Mouse (Mus musculus) midbrain, embryonic 15.5 days (tissue): ENCODE measurements around the gene Stk38. TPM values are rescaled to one million over a fixed set of nuclear protein-coding genes. Genes with fewer than 3 reads are reported as not detected.
"Not testable (repeated sequence)": the region's sequence is repeated elsewhere in the genome, so short reads cannot be mapped to it uniquely, and the experiment has no call there.

Source experiments
- ATAC-seq: fragments of 200-750 bp; cut with Nextera tagmentation; replicated peaks from 2 replicates; pipeline ENCODE4 v1.8.0; 2017; ENCODE audit warnings: moderate TSS enrichment
- H3K27ac ChIP-seq: fragments of 300-500 bp; sonication (generic); 2 replicates; pipeline ENCODE4 v1.5.1; 2015; ENCODE audit warnings: mild to moderate bottlenecking, inconsistent platforms
- H3K27me3 ChIP-seq: fragments of 300-500 bp; sonication (generic); replicated peaks from 2 replicates; pipeline ENCODE4 v1.6.1; 2015; ENCODE audit warnings: inconsistent platforms
- H3K36me3 ChIP-seq: fragments of 300-500 bp; sonication (generic); replicated peaks from 2 replicates; pipeline ENCODE4 v1.6.1; 2015; ENCODE audit warnings: inconsistent platforms
- H3K4me1 ChIP-seq: fragments of 300-500 bp; sonication (generic); 2 replicates; pipeline ENCODE4 v1.6.1; 2015; ENCODE audit warnings: inconsistent platforms
- H3K4me2 ChIP-seq: fragments of 300-500 bp; sonication (generic); 2 replicates; pipeline ENCODE4 v1.6.1; 2015; ENCODE audit warnings: inconsistent platforms, mild to moderate bottlenecking, moderate library complexity
- H3K4me3 ChIP-seq: fragments of 300-500 bp; sonication (generic); 2 replicates; pipeline ENCODE4 v1.5.1; 2015; ENCODE audit warnings: mild to moderate bottlenecking, inconsistent platforms
- H3K9ac ChIP-seq: fragments of 300-500 bp; sonication (generic); 2 replicates; pipeline ENCODE4 v1.6.1; 2015; ENCODE audit warnings: mild to moderate bottlenecking, inconsistent platforms
- H3K9me3 ChIP-seq: fragments of 300-500 bp; sonication (generic); 2 replicates; pipeline ENCODE4 v1.6.1; 2016; ENCODE audit warnings: inconsistent platforms
- WGBS: fragments of 180-500 bp; shearing (Covaris S2); methylation state at CpG from one replicate; pipeline ENCODE4 v1.1.7; 2015; ENCODE audit warnings: mixed read lengths; 5-methylcytosine and 5-hydroxymethylcytosine counted together
- polyA plus RNA-seq: library from polyadenylated mRNA; unstranded; fragments of >200 nt; fragmentation: Nextera tagmentation; extraction: Ambion mirVana; gene quantifications from 2 replicates; pipeline ENCODE4 v1.2.1, GENCODE M21; 2015

Stk38 gene
- polyA plus RNA-seq, 1 experiment from 2014 or later: 105 TPM

DNA sequence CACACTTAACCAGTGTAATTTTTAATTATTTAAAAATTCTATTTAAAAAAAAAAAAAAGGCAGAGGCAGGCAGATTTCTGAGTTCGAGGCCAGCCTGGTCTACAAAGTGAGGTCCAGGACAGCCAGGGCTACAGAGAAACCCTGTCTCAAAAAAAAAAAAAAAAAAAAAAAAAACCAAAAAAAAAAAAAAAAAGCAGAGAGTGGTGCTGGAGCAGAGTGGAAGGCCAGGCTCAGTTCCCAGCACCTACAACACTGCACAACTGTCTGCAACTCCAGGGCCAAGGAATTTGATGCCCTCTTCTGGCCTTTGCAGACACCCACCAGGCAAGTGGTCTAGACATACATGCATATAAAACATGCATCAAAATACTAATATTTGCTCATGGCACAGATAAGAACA, 14.8 kb downstream of the Stk38 start:
- H3K36me3 ChIP-seq: peaks cover 35% of the 10 kb centered on the region
- not testable (repeated sequence) for ATAC-seq, H3K9ac ChIP-seq, H3K9me3 ChIP-seq, H3K4me2 ChIP-seq, H3K27ac ChIP-seq, H3K4me3 ChIP-seq, H3K27me3 ChIP-seq, H3K4me1 ChIP-seq
- 100% methylated on average over 1 of the region's 1 CpGs for WGBS

GRCm38 (mm10) chr17:28992105-28992504, 15.7 kb downstream of the Stk38 start:
- H3K27ac ChIP-seq: no peak overlapping the region
- ATAC-seq: no peak
- no peak overlapping the region for H3K9ac ChIP-seq
- H3K4me2 ChIP-seq: no peak overlapping the region
- H3K9me3 ChIP-seq: no peaks in the 10 kb centered on the region
- WGBS: 72% methylated on average over 7 of the region's 7 CpGs
- no peaks in the 10 kb centered on the region for H3K4me1 ChIP-seq
- no peak overlapping the region for H3K4me3 ChIP-seq
- H3K27me3 ChIP-seq: no peaks in the 10 kb centered on the region
- peaks cover 37% of the 10 kb centered on the region for H3K36me3 ChIP-seq

GRCm38 (mm10) chr17:28991286-28991685, 16.5 kb downstream of the Stk38 start:
- no peak overlapping the region for H3K4me2 ChIP-seq
- H3K9ac ChIP-seq: no peak overlapping the region
- no peaks in the 10 kb centered on the region for H3K4me1 ChIP-seq
- H3K4me3 ChIP-seq: no peak overlapping the region
- peaks cover 39% of the 10 kb centered on the region for H3K36me3 ChIP-seq
- H3K27me3 ChIP-seq: no peaks in the 10 kb centered on the region
- ATAC-seq: no peak
- no peaks in the 10 kb centered on the region for H3K9me3 ChIP-seq
- WGBS: 83% methylated on average over 9 of the region's 9 CpGs
- no peak overlapping the region for H3K27ac ChIP-seq

GRCm38 (mm10) chr17:28990060-28990459, 17.7 kb downstream of the Stk38 start:
- no peaks in the 10 kb centered on the region for H3K27me3 ChIP-seq
- no peaks in the 10 kb centered on the region for H3K4me1 ChIP-seq
- no peak for ATAC-seq
- H3K4me2 ChIP-seq: no peak overlapping the region
- H3K4me3 ChIP-seq: no peak overlapping the region
- H3K36me3 ChIP-seq: peaks cover 42% of the 10 kb centered on the region
- 79% methylated on average over 4 of the region's 4 CpGs for WGBS
- H3K27ac ChIP-seq: no peak overlapping the region
- H3K9me3 ChIP-seq: no peaks in the 10 kb centered on the region
- no peak overlapping the region for H3K9ac ChIP-seq

DNA sequence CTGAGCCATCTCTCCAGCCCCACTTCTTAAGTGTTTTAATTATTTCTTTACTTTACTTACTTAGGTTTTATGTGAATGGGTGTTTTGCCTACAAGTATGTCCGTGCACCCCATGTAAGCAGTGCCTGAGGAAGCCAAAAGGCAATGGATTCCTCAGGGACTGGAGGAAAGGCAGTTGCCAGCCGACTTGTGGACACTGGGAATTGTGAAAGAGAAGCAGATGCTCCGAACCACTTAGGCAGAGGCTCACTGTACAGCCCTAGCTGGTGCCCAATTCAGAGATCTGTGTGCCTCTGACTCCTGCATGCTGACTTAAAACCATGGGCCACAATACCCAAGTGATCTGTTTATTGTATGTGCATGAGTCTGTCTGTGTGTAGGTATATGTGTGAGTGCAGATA, 18.8 kb downstream of the Stk38 start:
- Histone ChIP-seq H3K9me3 (no peaks in the 10 kb centered on the region), H3K27me3 (no peaks in the 10 kb centered on the region), H3K27ac (no peak overlapping the region), H3K36me3 (peaks cover 49% of the 10 kb centered on the region), H3K4me1 (no peaks in the 10 kb centered on the region), H3K9ac (no peak overlapping the region), H3K4me2 (no peak overlapping the region), H3K4me3 (no peak overlapping the region)
- no peak for ATAC-seq
- 82% methylated on average over 3 of the region's 3 CpGs for WGBS

DNA sequence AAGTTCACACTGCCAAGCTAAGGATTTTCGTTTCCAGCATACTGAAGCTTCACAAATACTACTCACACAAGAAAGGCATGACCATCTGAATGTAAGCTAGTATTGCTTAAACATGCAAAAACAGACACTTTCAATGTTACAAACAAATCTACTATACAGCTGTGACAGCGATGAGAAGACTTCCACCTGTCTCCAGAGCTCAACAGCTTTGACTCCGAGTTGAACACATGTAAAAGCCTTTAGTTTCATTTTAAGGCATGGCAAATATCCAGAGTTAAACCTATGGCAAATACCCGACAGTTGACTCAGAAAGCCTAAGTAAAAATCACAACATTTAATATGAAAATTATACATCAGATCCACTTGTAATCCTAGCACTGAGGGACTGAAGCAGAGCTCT, 19.5 kb downstream of the Stk38 start:
- no peak for ATAC-seq
- H3K4me1 ChIP-seq: no peaks in the 10 kb centered on the region
- H3K9me3 ChIP-seq: no peaks in the 10 kb centered on the region
- H3K4me2 ChIP-seq: no peak overlapping the region
- no peak overlapping the region for H3K9ac ChIP-seq
- peaks cover 56% of the 10 kb centered on the region for H3K36me3 ChIP-seq
- whole genome bisulfite sequencing: 92% methylated on average over 4 of the region's 4 CpGs
- no peak overlapping the region for H3K4me3 ChIP-seq
- no peak overlapping the region for H3K27ac ChIP-seq
- H3K27me3 ChIP-seq: no peaks in the 10 kb centered on the region

DNA sequence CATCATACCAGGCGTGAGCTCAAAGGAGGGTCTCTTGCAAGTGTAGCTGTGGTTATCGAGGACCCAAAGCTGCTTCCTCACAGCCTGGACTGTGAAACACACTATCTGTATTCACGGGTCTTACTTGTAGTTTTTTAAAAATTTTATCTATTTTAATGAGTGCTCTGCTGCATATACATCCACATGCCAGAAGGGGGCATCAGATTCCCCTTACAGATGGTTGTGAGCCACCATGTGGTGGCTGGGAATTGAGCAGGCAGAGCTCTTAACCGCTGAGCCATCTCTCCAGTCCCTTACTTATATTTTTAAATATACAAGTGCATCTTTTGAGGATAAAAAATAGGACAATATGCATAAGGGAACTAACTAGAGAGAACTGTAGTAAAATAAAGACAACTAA, 20.1 kb downstream of the Stk38 start:
- H3K4me2 ChIP-seq: no peak overlapping the region
- no peak for ATAC-seq
- H3K27me3 ChIP-seq: no peaks in the 10 kb centered on the region
- no peak overlapping the region for H3K9ac ChIP-seq
- H3K9me3 ChIP-seq: no peaks in the 10 kb centered on the region
- 67% methylated on average over 4 of the region's 4 CpGs for WGBS
- H3K4me1 ChIP-seq: no peaks in the 10 kb centered on the region
- no peak overlapping the region for H3K4me3 ChIP-seq
- peaks cover 59% of the 10 kb centered on the region for H3K36me3 ChIP-seq
- H3K27ac ChIP-seq: no peak overlapping the region

DNA sequence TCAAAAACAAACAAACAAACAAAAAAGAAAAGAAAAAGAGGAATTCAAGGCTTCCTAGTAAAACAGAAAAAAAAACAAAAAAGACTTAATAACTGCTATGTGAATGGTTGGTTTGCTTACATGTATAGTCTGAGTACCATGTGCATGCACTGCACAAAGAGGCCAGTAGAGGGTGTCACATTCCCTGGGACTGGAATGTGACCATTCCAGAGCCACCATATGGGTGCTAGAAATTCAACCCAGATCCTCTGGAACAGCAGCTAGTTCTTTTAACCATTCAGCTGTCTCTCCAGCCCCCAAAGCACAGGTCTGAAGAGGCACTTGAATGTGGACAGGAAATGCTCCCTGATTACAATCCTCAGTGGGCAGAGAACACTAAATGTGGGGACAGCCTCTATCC, 21.0 kb downstream of the Stk38 start:
- no peak for ATAC-seq
- H3K9ac ChIP-seq: no peak overlapping the region
- H3K4me3 ChIP-seq: no peak overlapping the region
- H3K27me3 ChIP-seq: no peaks in the 10 kb centered on the region
- no peaks in the 10 kb centered on the region for H3K4me1 ChIP-seq
- H3K27ac ChIP-seq: no peak overlapping the region
- no peaks in the 10 kb centered on the region for H3K9me3 ChIP-seq
- H3K36me3 ChIP-seq: peaks cover 68% of the 10 kb centered on the region
- no peak overlapping the region for H3K4me2 ChIP-seq

DNA sequence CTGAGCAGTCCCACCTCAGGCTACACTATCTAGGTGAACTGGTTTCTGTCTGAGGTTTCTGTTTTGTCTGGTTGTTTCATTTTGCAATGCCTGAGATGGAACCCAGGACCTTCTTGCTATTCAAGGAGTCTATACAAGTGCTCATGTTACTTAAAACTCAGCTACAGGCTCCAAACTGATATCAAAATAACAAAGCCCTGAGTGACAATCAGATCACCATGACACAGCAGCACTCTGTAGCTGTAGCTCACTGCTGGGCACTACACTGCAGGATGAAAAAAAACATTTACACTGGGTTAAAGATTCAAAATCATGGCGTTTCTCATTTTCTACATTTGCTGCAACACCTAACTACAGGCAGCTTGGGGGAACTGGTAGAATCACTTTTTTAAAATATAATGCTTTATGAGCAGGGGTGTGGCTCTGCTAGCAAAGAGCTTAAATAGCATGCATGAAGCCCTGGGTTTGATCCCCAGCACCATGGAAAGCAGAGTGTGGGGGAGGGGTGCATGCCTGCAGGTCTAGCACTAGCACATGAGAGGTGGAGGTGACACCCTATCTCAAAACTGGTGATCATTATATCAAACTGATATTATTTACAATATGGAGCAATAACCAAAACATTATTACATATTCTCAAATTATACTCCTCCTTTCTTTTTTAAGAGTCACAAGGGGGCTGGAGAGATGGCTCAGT, 22.9 kb downstream of the Stk38 start:
- Histone ChIP-seq H3K27ac (no peak overlapping the region), H3K36me3 (peaks cover 65% of the 10 kb centered on the region), H3K9ac (no peak overlapping the region), H3K4me1 (no peaks in the 10 kb centered on the region), H3K4me2 (no peak overlapping the region), H3K4me3 (no peak overlapping the region), H3K27me3 (no peaks in the 10 kb centered on the region), H3K9me3 (no peaks in the 10 kb centered on the region)
- WGBS: 91% methylated on average over 1 of the region's 1 CpGs
- ATAC-seq: no peak

DNA sequence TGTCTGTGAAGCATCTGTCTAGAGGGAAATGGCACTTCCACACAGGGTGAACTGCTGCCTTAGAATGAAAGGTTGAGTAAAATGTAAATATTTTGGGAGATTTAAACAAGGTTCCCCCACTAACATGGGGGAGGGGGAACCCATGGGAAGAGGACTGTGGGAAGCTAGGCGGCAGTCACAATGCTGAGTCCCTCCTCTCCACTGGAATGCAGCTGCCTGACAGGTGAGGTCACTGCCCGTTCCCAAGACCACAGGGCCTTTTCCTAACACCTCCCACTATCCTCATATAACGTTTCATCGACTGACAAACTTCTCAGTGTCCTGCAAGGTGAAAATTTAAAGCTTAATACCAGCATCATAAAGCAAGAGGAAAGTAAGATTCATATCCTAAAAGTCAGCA, 25.2 kb downstream of the Stk38 start:
- Histone ChIP-seq H3K27ac (no peak overlapping the region), H3K4me2 (no peak overlapping the region), H3K36me3 (peaks cover 64% of the 10 kb centered on the region), H3K4me1 (no peaks in the 10 kb centered on the region), H3K9ac (no peak overlapping the region), H3K4me3 (no peak overlapping the region), H3K9me3 (no peaks in the 10 kb centered on the region), H3K27me3 (no peaks in the 10 kb centered on the region)
- ATAC-seq: no peak
- 60% methylated on average over 4 of the region's 4 CpGs for WGBS

GRCm38 (mm10) chr17:28981081-28981480, 26.7 kb downstream of the Stk38 start:
- H3K9me3 ChIP-seq: no peaks in the 10 kb centered on the region
- H3K4me2 ChIP-seq: no peak overlapping the region
- ATAC-seq: no peak
- no peaks in the 10 kb centered on the region for H3K4me1 ChIP-seq
- peaks cover 58% of the 10 kb centered on the region for H3K36me3 ChIP-seq
- H3K27ac ChIP-seq: no peak overlapping the region
- H3K4me3 ChIP-seq: no peak overlapping the region
- no peaks in the 10 kb centered on the region for H3K27me3 ChIP-seq
- WGBS: 75% methylated on average over 4 of the region's 4 CpGs
- H3K9ac ChIP-seq: no peak overlapping the region

- whole genome bisulfite sequencing: 91% methylated on average over 4 of the region's 4 CpGs
- no peak overlapping the region for H3K27ac ChIP-seq
Observed at GRCm38 (mm10) chr17:28979091-28979490, 28.7 kb downstream of the Stk38 start.

GRCm38 (mm10) chr17:28970122-28970521, 37.7 kb downstream of the Stk38 start:
- H3K27ac ChIP-seq: no peak overlapping the region
- H3K4me1 ChIP-seq: no peaks in the 10 kb centered on the region
- ATAC-seq: no peak
- H3K4me3 ChIP-seq: no peak overlapping the region
- peaks cover 77% of the 10 kb centered on the region for H3K36me3 ChIP-seq
- H3K27me3 ChIP-seq: no peaks in the 10 kb centered on the region
- H3K9me3 ChIP-seq: no peaks in the 10 kb centered on the region
- H3K4me2 ChIP-seq: no peak overlapping the region
- H3K9ac ChIP-seq: no peak overlapping the region

More at GRCm38 (mm10) chr17:28979091-28979490, 28.7 kb downstream of the Stk38 start:
- Histone ChIP-seq H3K4me1 (no peaks in the 10 kb centered on the region), H3K9ac (no peak overlapping the region), H3K9me3 (no peaks in the 10 kb centered on the region), H3K36me3 (peaks cover 57% of the 10 kb centered on the region), H3K4me3 (no peak overlapping the region), H3K4me2 (no peak overlapping the region), H3K27me3 (no peaks in the 10 kb centered on the region)
- no peak for ATAC-seq
